Mouse (Mus musculus): ENCODE data around the gene Gm37240. TPM values are rescaled to one million over a fixed set of nuclear protein-coding genes. Genes with fewer than 3 reads are reported as not detected.

Gene Gm37240
- polyA plus RNA-seq, 1 experiment from 2014 or later, result not detected

GRCm38 (mm10) chr3:85571276-85571675, 316.0 kb downstream of the Gm37240 start:
- Histone ChIP-seq H3K4me3 (no peak overlapping the region), H3K27me3 (no peaks in the 10 kb centered on the region), H3K27ac (replicated peaks) (no peak overlapping the region), H3K4me1 (replicated peaks) (0 out of 2 replicates have a peak, but pooled peaks cover 4% of the 10 kb centered on the region), H3K9me3 (no peaks in the 10 kb centered on the region), H3K4me2 (no peak overlapping the region), H3K36me3 (no peaks in the 10 kb centered on the region), H3K9ac (no peak overlapping the region)
- WGBS, result 70% methylated on average over 2 of the region's 2 CpGs
- ATAC-seq (ENCODE audit: low read depth), result no peak

- no peak overlapping the region for H3K9ac ChIP-seq
- WGBS, result 73% methylated on average over 2 of the region's 2 CpGs
- no peak for ATAC-seq (ENCODE audit: low read depth)
- H3K4me3 ChIP-seq, result no peak overlapping the region
- H3K36me3 ChIP-seq, result no peaks in the 10 kb centered on the region
- no peaks in the 10 kb centered on the region for H3K4me1 ChIP-seq (replicated peaks)
- no peak overlapping the region for H3K27ac ChIP-seq (replicated peaks)
- H3K27me3 ChIP-seq, result no peaks in the 10 kb centered on the region
- no peaks in the 10 kb centered on the region for H3K9me3 ChIP-seq
- no peak overlapping the region for H3K4me2 ChIP-seq
Observed at GRCm38 (mm10) chr3:85564603-85565002, 322.7 kb downstream of the Gm37240 start.

GRCm38 (mm10) chr3:85553731-85554277, 333.5 kb downstream of the Gm37240 start:
- 87% methylated on average over 6 of the region's 6 CpGs for WGBS
- H3K4me1 ChIP-seq (replicated peaks), result peaks cover 9% of the 10 kb centered on the region; the same call in 1 of the 2 replicates
- no peak for ATAC-seq (ENCODE audit: low read depth)
- 0 out of 2 replicates have a peak, but pooled peaks cover 1% of the 10 kb centered on the region for H3K9me3 ChIP-seq
- H3K27me3 ChIP-seq, result no peaks in the 10 kb centered on the region
- no peak overlapping the region for H3K9ac ChIP-seq
- H3K27ac ChIP-seq (replicated peaks), result no peak overlapping the region
- no peak overlapping the region for H3K4me3 ChIP-seq
- H3K4me2 ChIP-seq, result no peak overlapping the region
- H3K36me3 ChIP-seq, result no peaks in the 10 kb centered on the region

- Histone ChIP-seq H3K4me1 (replicated peaks) (peaks cover 9% of the 10 kb centered on the region; the same call in 1 of the 2 replicates), H3K27ac (replicated peaks) (no peak overlapping the region), H3K36me3 (no peaks in the 10 kb centered on the region), H3K9me3 (0 out of 2 replicates have a peak, but pooled peaks cover 4% of the 10 kb centered on the region), H3K9ac (no peak overlapping the region), H3K4me2 (no peak overlapping the region), H3K27me3 (no peaks in the 10 kb centered on the region), H3K4me3 (no peak overlapping the region)
- no peak for ATAC-seq (ENCODE audit: low read depth)
- 53% methylated on average over 2 of the region's 2 CpGs for WGBS
Observed at GRCm38 (mm10) chr3:85551352-85551751, 336.0 kb downstream of the Gm37240 start.

- Histone ChIP-seq H3K9me3 (0 out of 2 replicates have a peak, but pooled peaks cover 4% of the 10 kb centered on the region), H3K27ac (replicated peaks) (no peak overlapping the region), H3K9ac (no peak overlapping the region), H3K36me3 (no peaks in the 10 kb centered on the region), H3K4me1 (replicated peaks) (peaks cover 9% of the 10 kb centered on the region; the same call in 1 of the 2 replicates), H3K4me3 (no peak overlapping the region), H3K4me2 (no peak overlapping the region), H3K27me3 (no peaks in the 10 kb centered on the region)
- WGBS, result 79% methylated on average over 4 of the region's 4 CpGs
- no peak for ATAC-seq (ENCODE audit: low read depth)
Observed at GRCm38 (mm10) chr3:85550312-85550711, 337.0 kb downstream of the Gm37240 start.

GRCm38 (mm10) chr3:85543652-85544051, 343.7 kb downstream of the Gm37240 start:
- Histone ChIP-seq H3K4me1 (replicated peaks) (no peaks in the 10 kb centered on the region), H3K36me3 (no peaks in the 10 kb centered on the region), H3K9ac (no peak overlapping the region), H3K27me3 (no peaks in the 10 kb centered on the region), H3K27ac (replicated peaks) (no peak overlapping the region), H3K9me3 (0 out of 2 replicates have a peak, but pooled peaks cover 2% of the 10 kb centered on the region), H3K4me3 (no peak overlapping the region), H3K4me2 (no peak overlapping the region)
- 53% methylated on average over 2 of the region's 2 CpGs for WGBS
- no peak for ATAC-seq (ENCODE audit: low read depth)

GRCm38 (mm10) chr3:85542765-85543164, 344.6 kb downstream of the Gm37240 start:
- Histone ChIP-seq H3K27me3 (no peaks in the 10 kb centered on the region), H3K27ac (replicated peaks) (no peak overlapping the region), H3K4me3 (no peak overlapping the region), H3K9ac (no peak overlapping the region), H3K4me2 (no peak overlapping the region), H3K9me3 (no peaks in the 10 kb centered on the region), H3K4me1 (replicated peaks) (no peaks in the 10 kb centered on the region), H3K36me3 (no peaks in the 10 kb centered on the region)
- ATAC-seq (ENCODE audit: low read depth), result no peak
- WGBS, result 49% methylated on average over 3 of the region's 3 CpGs

GRCm38 (mm10) chr3:85535621-85536520, 351.4 kb downstream of the Gm37240 start:
- H3K27me3 ChIP-seq, result no peaks in the 10 kb centered on the region
- H3K9ac ChIP-seq, result no peak overlapping the region
- H3K4me1 ChIP-seq (replicated peaks), result peaks cover 28% of the 10 kb centered on the region
- WGBS, result 48% methylated on average over 11 of the region's 11 CpGs
- ATAC-seq (ENCODE audit: low read depth), result peak; percentile 53
- H3K4me2 ChIP-seq, result no peak overlapping the region
- H3K9me3 ChIP-seq, result no peaks in the 10 kb centered on the region
- H3K4me3 ChIP-seq, result no peak overlapping the region
- H3K27ac ChIP-seq (replicated peaks), result peak overlapping the region; percentile 7; the same call in 1 of the 2 replicates
- no peaks in the 10 kb centered on the region for H3K36me3 ChIP-seq

- Histone ChIP-seq H3K9ac (no peak overlapping the region), H3K9me3 (no peaks in the 10 kb centered on the region), H3K4me1 (replicated peaks) (peaks cover 28% of the 10 kb centered on the region), H3K27ac (replicated peaks) (no peak overlapping the region), H3K36me3 (no peaks in the 10 kb centered on the region), H3K4me2 (no peak overlapping the region), H3K4me3 (no peak overlapping the region), H3K27me3 (no peaks in the 10 kb centered on the region)
- 0 out of 2 replicates have a peak, but pooled peaks have one; percentile 40 for ATAC-seq (ENCODE audit: low read depth)
- WGBS, result 72% methylated on average over 3 of the region's 3 CpGs
Observed at GRCm38 (mm10) chr3:85535042-85535441, 352.3 kb downstream of the Gm37240 start.

- H3K9me3 ChIP-seq, result no peaks in the 10 kb centered on the region
- no peak for ATAC-seq (ENCODE audit: low read depth)
- no peaks in the 10 kb centered on the region for H3K27me3 ChIP-seq
- 37% methylated on average over 3 of the region's 3 CpGs for WGBS
- no peak overlapping the region for H3K4me3 ChIP-seq
- no peak overlapping the region for H3K27ac ChIP-seq (replicated peaks)
- H3K4me2 ChIP-seq, result no peak overlapping the region
- H3K9ac ChIP-seq, result no peak overlapping the region
- H3K36me3 ChIP-seq, result no peaks in the 10 kb centered on the region
- peaks cover 28% of the 10 kb centered on the region for H3K4me1 ChIP-seq (replicated peaks)
Observed at GRCm38 (mm10) chr3:85532376-85532775, 354.9 kb downstream of the Gm37240 start.

- 80% methylated on average over 8 of the region's 8 CpGs for whole genome bisulfite sequencing
- no peak for ATAC-seq (ENCODE audit: low read depth)
Observed at GRCm38 (mm10) chr3:85530601-85531161, 356.6 kb downstream of the Gm37240 start.

GRCm38 (mm10) chr3:85521311-85521907, 365.9 kb downstream of the Gm37240 start:
- Histone ChIP-seq H3K4me3 (no peak overlapping the region), H3K27ac (replicated peaks) (no peak overlapping the region), H3K4me2 (no peak overlapping the region), H3K9me3 (no peaks in the 10 kb centered on the region), H3K27me3 (no peaks in the 10 kb centered on the region), H3K4me1 (replicated peaks) (peaks cover 4% of the 10 kb centered on the region), H3K36me3 (no peaks in the 10 kb centered on the region), H3K9ac (no peak overlapping the region)
- 95% methylated on average over 1 of the region's 1 CpGs for WGBS
- no peak for ATAC-seq (ENCODE audit: low read depth)

More at GRCm38 (mm10) chr3:85530601-85531161, 356.6 kb downstream of the Gm37240 start:
- Histone ChIP-seq H3K4me2 (no peak overlapping the region), H3K27me3 (no peaks in the 10 kb centered on the region), H3K9me3 (no peaks in the 10 kb centered on the region), H3K4me1 (replicated peaks) (peaks cover 22% of the 10 kb centered on the region), H3K4me3 (no peak overlapping the region), H3K36me3 (no peaks in the 10 kb centered on the region), H3K9ac (no peak overlapping the region), H3K27ac (replicated peaks) (no peak overlapping the region; the same call in 1 of the 2 replicates)

Data from neural tube, embryonic 13.5 days (tissue).